Mouse (Mus musculus): ENCODE data around the gene Asl. TPM values are rescaled to one million over a fixed set of nuclear protein-coding genes. Genes with fewer than 3 reads are reported as not detected.

Asl gene
- polyA plus RNA-seq (2014; fragmentation: Illumina TruSeq; extraction: RNeasy Lipid Tissue Mini Kit (QIAGEN cat#74804); ENCODE audit: low read depth, low replicate concordance), result 1.8 TPM

DNA sequence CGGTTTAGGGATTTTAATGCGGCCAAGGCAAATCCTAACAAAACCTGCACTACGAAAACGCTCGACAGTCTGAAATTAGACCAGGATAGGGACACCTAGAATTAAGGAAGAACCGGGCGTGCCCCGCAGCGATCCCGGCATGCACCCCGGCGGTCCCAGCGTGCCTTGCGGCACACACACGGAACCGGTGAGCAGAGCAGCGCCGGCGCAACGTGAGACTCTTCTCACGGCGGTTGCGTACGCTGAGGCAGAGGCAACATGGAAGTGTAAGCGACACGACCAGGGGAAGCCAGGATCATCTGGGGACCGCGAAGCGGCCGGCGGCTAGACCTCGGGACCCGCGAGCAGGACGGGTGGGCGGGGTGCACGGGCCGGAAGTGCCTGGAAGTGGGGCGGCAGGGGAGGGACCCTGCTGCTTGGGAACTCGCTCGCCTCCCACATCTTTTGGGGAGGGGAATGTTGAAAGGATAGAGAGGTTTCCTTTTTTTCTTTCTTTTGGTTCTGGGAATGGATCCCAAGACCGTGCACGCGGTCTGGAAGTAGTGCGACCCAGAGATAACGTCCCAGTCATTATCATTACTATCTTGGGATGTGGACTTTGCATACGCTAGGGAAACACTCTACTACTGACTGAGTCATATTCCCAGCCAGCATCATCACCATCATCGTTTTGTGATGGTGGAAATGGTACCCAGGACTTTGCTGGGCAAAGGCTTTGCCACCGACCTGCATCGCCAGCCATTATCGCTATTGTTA lies at the start of gene Asl, which contains the start of gene Crcp:
Asl (minus strand) TSS at position 106 of the 756 bp plus-strand sequence.
Crcp (plus strand) TSS at position 149 of the 756 bp plus-strand sequence.

GRCm38 (mm10) chr5:130073026-130073425 lies 44.0 kb upstream of the Asl start, which contains the start of gene Tpst1:
Tpst1 (plus strand) TSS chr5:130073326.

GRCm38 (mm10) chr5:130002301-130003146 lies 26.5 kb downstream of the Asl start, which contains the start of gene Gusb:
Gusb (minus strand) TSS chr5:130003049.

Other genes with a start within 250 kb of the Asl start
- 3.7 TPM for gene Psph, start 241.8 kb downstream of the Asl start, polyA plus RNA-seq (2014; fragmentation: Illumina TruSeq; extraction: RNeasy Lipid Tissue Mini Kit (QIAGEN cat#74804); ENCODE audit: low read depth, low replicate concordance)
- 1.6 TPM for gene Sumf2, start 182.3 kb downstream of the Asl start, polyA plus RNA-seq (2014; fragmentation: Illumina TruSeq; extraction: RNeasy Lipid Tissue Mini Kit (QIAGEN cat#74804); ENCODE audit: low read depth, low replicate concordance)
- 446 TPM for gene Chchd2, start 141.8 kb downstream of the Asl start, polyA plus RNA-seq (2014; fragmentation: Illumina TruSeq; extraction: RNeasy Lipid Tissue Mini Kit (QIAGEN cat#74804); ENCODE audit: low read depth, low replicate concordance)
- 1.4 TPM for gene Zbed5, start 133.5 kb downstream of the Asl start, polyA plus RNA-seq (2014; fragmentation: Illumina TruSeq; extraction: RNeasy Lipid Tissue Mini Kit (QIAGEN cat#74804); ENCODE audit: low read depth, low replicate concordance)
- gene Phkg1, start 130.7 kb downstream of the Asl start, polyA plus RNA-seq (2014; fragmentation: Illumina TruSeq; extraction: RNeasy Lipid Tissue Mini Kit (QIAGEN cat#74804); ENCODE audit: low read depth, low replicate concordance), result 0.35 TPM
- gene Nupr1l, start 120.7 kb downstream of the Asl start, polyA plus RNA-seq (2014; fragmentation: Illumina TruSeq; extraction: RNeasy Lipid Tissue Mini Kit (QIAGEN cat#74804); ENCODE audit: low read depth, low replicate concordance), result 2.0 TPM
- gene Vkorc1l1, start 87.3 kb downstream of the Asl start, polyA plus RNA-seq (2014; fragmentation: Illumina TruSeq; extraction: RNeasy Lipid Tissue Mini Kit (QIAGEN cat#74804); ENCODE audit: low read depth, low replicate concordance), result 76.9 TPM
- gene Gusb, start 26.2 kb downstream of the Asl start, polyA plus RNA-seq (2014; fragmentation: Illumina TruSeq; extraction: RNeasy Lipid Tissue Mini Kit (QIAGEN cat#74804); ENCODE audit: low read depth, low replicate concordance), result 17.4 TPM
- gene Crcp, start within 50 bp of the Asl start, polyA plus RNA-seq (2014; fragmentation: Illumina TruSeq; extraction: RNeasy Lipid Tissue Mini Kit (QIAGEN cat#74804); ENCODE audit: low read depth, low replicate concordance), result 11.4 TPM
- gene Tpst1, start 44.1 kb upstream of the Asl start, polyA plus RNA-seq (2014; fragmentation: Illumina TruSeq; extraction: RNeasy Lipid Tissue Mini Kit (QIAGEN cat#74804); ENCODE audit: low read depth, low replicate concordance), result 13.4 TPM
- 1.8 TPM for gene Kctd7, start 115.6 kb upstream of the Asl start, polyA plus RNA-seq (2014; fragmentation: Illumina TruSeq; extraction: RNeasy Lipid Tissue Mini Kit (QIAGEN cat#74804); ENCODE audit: low read depth, low replicate concordance)
- gene Rabgef1, start 142.6 kb upstream of the Asl start, polyA plus RNA-seq (2014; fragmentation: Illumina TruSeq; extraction: RNeasy Lipid Tissue Mini Kit (QIAGEN cat#74804); ENCODE audit: low read depth, low replicate concordance), result 46.6 TPM
- 39.8 TPM for gene Tmem248, start 187.8 kb upstream of the Asl start, polyA plus RNA-seq (2014; fragmentation: Illumina TruSeq; extraction: RNeasy Lipid Tissue Mini Kit (QIAGEN cat#74804); ENCODE audit: low read depth, low replicate concordance)
- 155 TPM for gene Sbds, start 226.3 kb upstream of the Asl start, polyA plus RNA-seq (2014; fragmentation: Illumina TruSeq; extraction: RNeasy Lipid Tissue Mini Kit (QIAGEN cat#74804); ENCODE audit: low read depth, low replicate concordance)
- 2.1 TPM for gene Tyw1, start 226.4 kb upstream of the Asl start, polyA plus RNA-seq (2014; fragmentation: Illumina TruSeq; extraction: RNeasy Lipid Tissue Mini Kit (QIAGEN cat#74804); ENCODE audit: low read depth, low replicate concordance)